Mouse (Mus musculus) myocyte (in vitro differentiated cells): ENCODE data around the gene 1700016H13Rik. TPM values are rescaled to one million over a fixed set of nuclear protein-coding genes. Genes with fewer than 3 reads are reported as not detected.

ENCODE experiments used
- H3K27me3 ChIP-seq: one replicate; pipeline ENCODE4 v1.6.1; 2011; ENCODE audit not compliant: control insufficient read depth, insufficient read depth, insufficient read length
- H3K36me3 ChIP-seq: one replicate; pipeline ENCODE4 v1.6.1; 2011; ENCODE audit not compliant: control insufficient read depth, insufficient read depth
- H3K4me2 ChIP-seq: one replicate; pipeline ENCODE4 v1.6.1; 2011; ENCODE audit warnings: low read depth, control low read depth
- H3K4me3 ChIP-seq: one replicate; pipeline ENCODE4 v1.5.1; 2011; ENCODE audit warnings: mild to moderate bottlenecking, control low read depth, moderate library complexity
- H3K79me2 ChIP-seq: one replicate; pipeline ENCODE4 v1.6.1; 2011; ENCODE audit not compliant: control insufficient read depth, insufficient read depth
- H3ac ChIP-seq: one replicate; pipeline ENCODE4 v1.6.1; 2011; ENCODE audit not compliant: control insufficient read depth, insufficient read length
- CEBPB ChIP-seq: IDR thresholded peaks from 2 replicates; pipeline ENCODE4 v1.6.1; 2011; ENCODE audit warnings: mild to moderate bottlenecking, moderate library complexity; ENCODE audit not compliant: poor library complexity, insufficient read depth, severe bottlenecking
- E2F4 ChIP-seq: IDR thresholded peaks from one replicate; pipeline ENCODE4 v1.6.1; 2011; ENCODE audit warnings: mild to moderate bottlenecking, control low read depth, moderate library complexity; ENCODE audit not compliant: insufficient read depth
- MAX ChIP-seq: IDR thresholded peaks from one replicate; pipeline ENCODE4 v1.6.1; 2011; ENCODE audit warnings: low read depth, mild to moderate bottlenecking, control low read depth
- MYOD1 ChIP-seq, 3 experiments: IDR thresholded peaks; one replicate each; pipeline ENCODE4 v1.6.1; 2011; ENCODE audit warnings: control low read depth in 2 of 3, low read depth in 2 of 3, mild to moderate bottlenecking in 2 of 3, moderate library complexity in 1 of 3; ENCODE audit not compliant: insufficient read length in 2 of 3, control insufficient read depth in 1 of 3
- MYOG ChIP-seq, 3 experiments: IDR thresholded peaks; one replicate each; pipeline ENCODE4 v1.6.1; 2011; ENCODE audit warnings: control low read depth in 2 of 3, low read depth in 2 of 3, mild to moderate bottlenecking in 2 of 3; ENCODE audit not compliant: insufficient read length in 2 of 3, control insufficient read depth in 1 of 3, insufficient read depth in 1 of 3
- POLR2A ChIP-seq: IDR thresholded peaks from one replicate; pipeline ENCODE4 v1.6.1; 2011; ENCODE audit warnings: low read depth, mild to moderate bottlenecking, control low read depth, moderate library complexity; ENCODE audit not compliant: insufficient read length
- POLR2AphosphoS2 ChIP-seq: IDR thresholded peaks from one replicate; pipeline ENCODE4 v1.6.1; 2011; ENCODE audit warnings: low read depth, control low read depth; ENCODE audit not compliant: insufficient read length
- REST ChIP-seq: IDR thresholded peaks from one replicate; pipeline ENCODE4 v1.6.1; 2011; ENCODE audit warnings: mild to moderate bottlenecking, control low read depth, moderate library complexity; ENCODE audit not compliant: insufficient read depth, insufficient read length
- SRF ChIP-seq: IDR thresholded peaks from one replicate; pipeline ENCODE4 v1.6.1; 2011; ENCODE audit warnings: low read depth; ENCODE audit not compliant: control insufficient read depth, insufficient read length
- TCF12 ChIP-seq: IDR thresholded peaks from one replicate; pipeline ENCODE4 v1.6.1; 2011; ENCODE audit warnings: mild to moderate bottlenecking, control low read depth; ENCODE audit not compliant: poor library complexity, insufficient read depth, severe bottlenecking
- TCF3 ChIP-seq: IDR thresholded peaks from one replicate; pipeline ENCODE4 v1.6.1; 2011; ENCODE audit warnings: low read depth, control low read depth; ENCODE audit not compliant: insufficient read length
- USF1 ChIP-seq: IDR thresholded peaks from one replicate; pipeline ENCODE4 v1.6.1; 2011; ENCODE audit warnings: low read depth, mild to moderate bottlenecking, control low read depth, moderate library complexity
- polyA plus RNA-seq: library from polyadenylated mRNA; unstranded; fragments of >200 nt; fragmentation: generic; extraction: Trizol; gene quantifications from one replicate; pipeline ENCODE4 v1.2.1, GENCODE M21; 2012; ENCODE audit warnings: missing spikeins

The 1700016H13Rik gene
- polyA plus RNA-seq, 1 experiment = not detected

DNA sequence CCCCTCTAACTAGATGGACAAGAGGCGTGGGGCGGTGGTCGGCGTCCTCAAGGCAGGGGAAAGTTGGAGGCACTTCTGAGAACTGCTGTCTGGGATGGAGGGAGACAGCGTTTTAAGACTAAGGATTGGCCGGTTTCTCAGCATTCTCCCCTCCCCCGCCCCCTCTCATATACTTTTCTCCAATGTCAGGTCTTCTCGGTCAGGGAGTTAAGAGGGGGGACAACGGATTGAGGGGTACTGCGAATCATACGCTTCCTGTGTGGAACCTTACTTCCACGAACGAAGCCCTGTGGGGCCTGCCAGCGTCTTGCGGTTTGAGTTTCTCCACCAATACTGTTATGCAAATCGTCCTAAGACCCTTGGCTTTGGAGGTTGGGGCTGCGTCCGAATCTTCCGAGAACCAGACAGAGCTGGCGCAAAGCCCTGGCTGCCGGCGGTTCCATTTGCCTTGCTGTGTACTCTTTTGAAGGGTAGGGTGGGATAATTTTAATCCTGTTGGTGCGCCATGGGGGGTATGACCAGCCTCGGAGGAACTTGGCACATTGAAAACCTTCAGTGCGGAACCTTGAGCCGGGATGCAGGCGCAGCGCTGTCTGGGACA, 37.3 kb upstream of the 1700016H13Rik start:
- H3K4me2 ChIP-seq = peak overlapping the region; percentile 92
- H3K27me3 ChIP-seq = no peaks in the 10 kb centered on the region
- H3ac ChIP-seq = peak overlapping the region; percentile 25
- H3K36me3 ChIP-seq = no peaks in the 10 kb centered on the region
- H3K79me2 ChIP-seq = no peaks in the 10 kb centered on the region
- TF ChIP-seq MYOG (IDR thresholded peaks at IDR 0.05; ENCODE audit: control insufficient read depth in 1 of 3, insufficient read depth in 1 of 3, insufficient read length in 2 of 3, low read depth in 2 of 3) = no peak
- TF ChIP-seq SRF = no peak
- no peak for TF ChIP-seq POLR2A
- TF ChIP-seq USF1 = no peak
- no peak for TF ChIP-seq REST
- H3K4me3 ChIP-seq = peak overlapping the region; percentile 82

DNA sequence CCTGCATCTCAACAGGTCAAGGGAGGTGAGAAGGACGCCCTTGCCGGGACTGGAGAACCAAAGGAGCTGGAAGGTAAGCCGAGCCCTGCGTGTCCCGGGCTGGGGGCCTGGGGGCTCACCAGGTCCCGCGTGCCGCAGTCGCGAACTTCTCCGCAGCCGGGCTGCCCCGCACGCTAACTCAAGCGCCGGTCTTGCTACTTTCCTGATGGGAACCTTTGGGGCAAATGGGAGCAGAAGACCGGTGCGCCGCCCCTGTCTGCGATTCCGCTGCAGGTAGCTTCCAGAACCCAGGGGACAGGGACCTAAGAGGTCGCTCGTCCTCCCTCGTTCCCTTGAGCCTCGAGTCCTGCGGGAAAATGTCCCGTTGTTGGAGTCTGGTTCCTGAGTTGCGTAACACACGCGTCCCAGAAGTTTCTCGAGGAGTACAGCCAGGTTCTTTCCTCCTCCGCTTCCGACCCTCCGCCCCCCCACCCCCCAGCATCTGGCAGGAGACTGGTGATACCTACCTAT, 36.8 kb upstream of the 1700016H13Rik start:
- peak overlapping the region; percentile 92 for H3K4me2 ChIP-seq
- H3K27me3 ChIP-seq = no peaks in the 10 kb centered on the region
- TF ChIP-seq SRF (no peak), CEBPB (peak; percentile 85)
- H3ac ChIP-seq = peak overlapping the region; percentile 25
- H3K79me2 ChIP-seq = no peaks in the 10 kb centered on the region
- peak overlapping the region; percentile 82 for H3K4me3 ChIP-seq
- no peaks in the 10 kb centered on the region for H3K36me3 ChIP-seq

DNA sequence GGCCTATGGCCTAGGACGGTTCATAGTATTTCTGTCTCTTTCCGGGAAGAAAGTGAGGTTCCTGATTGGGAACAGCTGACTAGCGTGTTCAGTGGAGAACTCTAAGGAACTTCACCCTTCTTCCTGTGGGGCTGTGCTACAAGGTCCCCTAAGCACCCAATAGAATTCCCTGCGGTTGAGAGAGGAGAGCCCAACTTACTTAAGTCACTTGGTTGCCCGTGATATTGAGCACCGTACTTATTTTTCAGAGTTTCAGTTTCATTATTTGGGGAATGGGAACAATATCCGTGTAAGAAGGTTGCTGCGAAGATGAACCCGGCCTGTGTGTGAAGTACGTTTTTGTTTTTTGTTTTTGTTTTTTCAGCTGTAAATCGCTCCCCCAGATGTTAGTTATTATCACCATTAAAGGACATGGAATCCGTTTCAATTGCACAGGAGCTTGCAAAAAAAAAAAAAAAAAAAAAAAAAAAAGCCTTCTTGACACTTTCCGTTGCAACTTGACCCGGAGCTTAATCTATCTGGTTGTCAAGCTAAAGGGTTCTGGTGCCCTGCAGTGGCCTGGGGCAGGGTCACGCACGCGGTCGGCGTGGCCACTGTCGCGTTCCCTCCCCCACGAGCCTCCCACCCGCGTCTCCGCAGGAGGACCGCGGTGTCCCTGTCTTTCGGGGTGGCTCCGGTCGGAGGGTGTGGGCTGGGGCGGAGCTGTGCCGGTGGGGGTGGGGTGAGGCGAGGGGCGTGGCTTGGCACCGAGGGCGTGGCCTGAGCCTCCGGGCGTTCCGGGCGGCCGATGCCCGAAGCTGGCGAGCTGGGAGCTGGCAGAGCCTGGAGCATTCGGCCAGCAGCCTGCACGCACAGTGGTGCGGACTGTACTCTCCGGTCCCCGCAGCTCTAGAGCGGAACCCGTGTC, 36.1 kb upstream of the 1700016H13Rik start, which contains the start of gene Aff1:
Aff1 (plus strand) TSS at position 751 of the 907 bp plus-strand sequence.
- peak within 1 kb of the TSS; percentile 25 for H3ac ChIP-seq
- no peaks in the 10 kb centered on the region for H3K27me3 ChIP-seq
- no peaks in the 10 kb centered on the region for H3K79me2 ChIP-seq
- H3K36me3 ChIP-seq = no peaks in the 10 kb centered on the region
- H3K4me2 ChIP-seq = peak within 1 kb of the TSS; percentile 92
- H3K4me3 ChIP-seq = peak within 1 kb of the TSS; percentile 82
- TF ChIP-seq POLR2AphosphoS2 (peak; percentile 95), USF1 (no peak), MYOD1 (IDR thresholded peaks at IDR 0.05; ENCODE audit: control insufficient read depth in 1 of 3, insufficient read length in 2 of 3, low read depth in 2 of 3) (peak in 1 of 3 experiments; percentile 40), POLR2A (peak; percentile 95)

DNA sequence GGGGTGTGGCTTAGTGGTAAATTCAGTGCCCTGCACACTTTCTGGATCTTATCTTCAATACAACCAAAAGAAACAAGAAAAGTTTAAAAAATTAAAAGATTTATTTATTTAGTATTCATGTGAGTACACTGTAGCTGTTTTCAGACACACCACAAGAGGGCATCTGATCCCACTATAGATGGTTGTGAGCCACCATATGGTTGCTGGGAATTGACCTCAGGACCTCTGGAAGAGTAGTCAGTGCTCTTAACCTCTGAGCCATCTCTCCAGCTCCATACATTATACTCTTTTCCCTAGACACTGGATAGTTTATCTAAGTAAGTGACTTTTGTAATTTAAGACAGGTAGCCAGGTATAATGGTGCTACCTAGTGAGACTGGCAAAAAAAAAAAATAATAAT, 35.4 kb upstream of the 1700016H13Rik start:
- H3K79me2 ChIP-seq = no peaks in the 10 kb centered on the region
- no peak for TF ChIP-seq TCF3
- TF ChIP-seq E2F4 = no peak
- no peak for TF ChIP-seq MYOG (IDR thresholded peaks at IDR 0.05; ENCODE audit: control insufficient read depth in 1 of 3, insufficient read depth in 1 of 3, insufficient read length in 2 of 3, low read depth in 2 of 3)
- TF ChIP-seq MYOD1 (IDR thresholded peaks at IDR 0.05; ENCODE audit: control insufficient read depth in 1 of 3, insufficient read length in 2 of 3, low read depth in 2 of 3) = no peak
- no peak for TF ChIP-seq TCF12
- no peak for TF ChIP-seq REST
- TF ChIP-seq USF1 = no peak
- no peak for TF ChIP-seq SRF
- no peak for TF ChIP-seq POLR2AphosphoS2
- no peak for TF ChIP-seq MAX
- no peak for TF ChIP-seq CEBPB
- no peak for TF ChIP-seq POLR2A
- H3K36me3 ChIP-seq = no peaks in the 10 kb centered on the region
- no peaks in the 10 kb centered on the region for H3K27me3 ChIP-seq
- peak overlapping the region; percentile 82 for H3K4me3 ChIP-seq
- H3K4me2 ChIP-seq = no peak overlapping the region
- no peak overlapping the region for H3ac ChIP-seq

DNA sequence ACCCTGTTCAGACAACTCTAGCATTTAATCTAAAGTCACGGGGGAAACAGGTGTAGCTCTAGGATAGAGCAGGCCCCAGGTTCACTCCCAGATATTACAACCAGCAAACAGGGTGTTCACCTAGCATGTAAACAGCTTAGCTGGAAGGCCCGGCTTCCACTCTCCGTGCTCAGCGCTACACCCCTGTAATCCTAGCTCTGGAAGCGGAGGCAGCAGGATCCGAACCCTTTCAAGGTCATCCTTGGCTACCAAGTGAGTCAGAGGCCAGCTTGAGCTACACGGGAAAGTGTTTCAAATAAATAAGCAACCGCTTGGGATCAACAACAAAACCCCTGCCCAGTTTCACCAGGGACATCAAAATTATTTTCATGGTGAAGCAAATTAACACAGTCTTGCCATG, 34.4 kb upstream of the 1700016H13Rik start:
- no peaks in the 10 kb centered on the region for H3K27me3 ChIP-seq
- H3K4me3 ChIP-seq = no peak overlapping the region
- H3ac ChIP-seq = no peak overlapping the region
- no peak overlapping the region for H3K4me2 ChIP-seq
- H3K36me3 ChIP-seq = no peaks in the 10 kb centered on the region
- no peaks in the 10 kb centered on the region for H3K79me2 ChIP-seq
- TF ChIP-seq MAX (no peak), TCF12 (no peak), POLR2AphosphoS2 (no peak), USF1 (no peak), E2F4 (no peak), POLR2A (no peak), REST (no peak), MYOG (IDR thresholded peaks at IDR 0.05; ENCODE audit: control insufficient read depth in 1 of 3, insufficient read depth in 1 of 3, insufficient read length in 2 of 3, low read depth in 2 of 3) (no peak), CEBPB (no peak), TCF3 (no peak), MYOD1 (IDR thresholded peaks at IDR 0.05; ENCODE audit: control insufficient read depth in 1 of 3, insufficient read length in 2 of 3, low read depth in 2 of 3) (no peak), SRF (no peak)
